In the genomic region with DNA sequence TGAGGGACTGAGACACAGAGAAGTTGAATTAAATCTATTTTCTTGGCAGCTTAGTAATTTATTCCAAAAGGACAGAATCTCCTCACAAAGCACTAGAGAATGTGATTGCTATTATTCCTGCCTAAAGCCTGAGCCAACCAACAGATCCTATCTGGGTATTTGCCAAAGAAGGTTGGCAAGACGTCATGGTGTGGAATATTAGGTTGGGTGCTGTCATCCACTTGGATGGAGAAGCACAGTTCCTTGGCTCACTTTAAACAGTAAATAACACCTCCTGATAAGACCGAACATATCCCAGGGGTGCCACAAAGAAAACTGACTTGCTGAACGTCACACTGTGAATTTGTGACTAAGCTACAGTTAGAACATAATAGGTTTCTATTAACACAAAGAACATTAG, we compare ENCODE assay signal across 26 mouse cellular contexts. TPM values are rescaled to one million over a fixed set of nuclear protein-coding genes. Genes with fewer than 3 reads are reported as not detected.
DNase-seq lines count a peak whose midpoint lies in the region; ATAC-seq and TF ChIP-seq lines count a peak whose summit lies in the region.
"Had no signal": no experiment of that assay in that cellular context is flagged by ENCODE, and none has a peak within 500 bp of the region (broad histone marks: within the 10 kb centered on the region; RNA-seq: fewer than 3 reads in every experiment).

No protein-coding gene starts in this region.

- peak; percentile 75 for ATAC-seq in forebrain, embryonic 14.5 days
- no peak for ATAC-seq in forebrain, embryonic 11.5 days (replicated peaks; ENCODE audit: low FRiP score)
- no peak for ATAC-seq in lung, embryonic 14.5 days (ENCODE audit: insufficient read depth)
- ATAC-seq in forebrain, embryonic 16.5 days: peak; percentile 73
- ATAC-seq: Patski had no signal

- no peaks in the 10 kb centered on the region for H3K36me3 ChIP-seq in forebrain, embryonic 14.5 days (ENCODE audit: control insufficient read depth, insufficient read depth, low read length)
- no peaks in the 10 kb centered on the region for H3K36me3 ChIP-seq in forebrain, embryonic 11.5 days (ENCODE audit: control insufficient read depth, insufficient read depth, low read length)
- H3K36me3 ChIP-seq in lung, embryonic 14.5 days (ENCODE audit: insufficient read depth): no peaks in the 10 kb centered on the region
- no peaks in the 10 kb centered on the region for H3K36me3 ChIP-seq in forebrain, embryonic 16.5 days (ENCODE audit: control insufficient read depth, insufficient read depth)
- H3K36me3 ChIP-seq: embryonic facial prominence, embryonic 12.5 days; G1E; hindbrain, embryonic 13.5 days; kidney, embryonic 15.5 days; limb, embryonic 12.5 days; lung, embryonic 15.5 days; midbrain, embryonic 12.5 days; neural tube, embryonic 15.5 days had no signal

- DNase-seq in forebrain, embryonic 14.5 days (ENCODE audit: low spot score): peak; percentile 77
- no peak for DNase-seq in forebrain, embryonic 11.5 days (ENCODE audit: low spot score)
- DNase-seq in lung, embryonic 14.5 days: peak; percentile 46
- no peak for DNase-seq in lung, adult 18-20 months
- DNase-seq in brain, adult 2 months (ENCODE audit: low read depth, low spot score): peak; percentile 40
- DNase-seq in spleen, postnatal 10 days (ENCODE audit: low spot score in 2 of 2): no peak
- DNase-seq: adrenal gland, adult 2 months; B cell, adult 2 months; gastrocnemius, postnatal 36 days; kidney, adult 11 months; kidney, postnatal 4 days; right cerebral cortex, postnatal 14 days; thymus, adult 18-20 months; thymus, postnatal 36 days had no signal

- H3K4me2 ChIP-seq in forebrain, embryonic 14.5 days (ENCODE audit: low read length): no peak overlapping the region
- no peak overlapping the region for H3K4me2 ChIP-seq in forebrain, embryonic 11.5 days (ENCODE audit: low read depth, low read length, severe bottlenecking)
- no peak overlapping the region for H3K4me2 ChIP-seq in lung, embryonic 14.5 days
- no peak overlapping the region for H3K4me2 ChIP-seq in forebrain, embryonic 16.5 days (ENCODE audit: low read length)
- H3K4me2 ChIP-seq: embryonic facial prominence, embryonic 12.5 days; hindbrain, embryonic 13.5 days; kidney, embryonic 15.5 days; limb, embryonic 12.5 days; liver, embryonic 11.5 days; lung, embryonic 15.5 days; midbrain, embryonic 12.5 days; neural tube, embryonic 15.5 days had no signal

- H3K4me3 ChIP-seq in forebrain, embryonic 14.5 days (ENCODE audit: low read depth, low read length): no peak overlapping the region
- no peak overlapping the region for H3K4me3 ChIP-seq in forebrain, embryonic 11.5 days (ENCODE audit: low read depth, low read length)
- H3K4me3 ChIP-seq in lung, embryonic 14.5 days (ENCODE audit: low read depth, low read length): no peak overlapping the region
- H3K4me3 ChIP-seq in forebrain, embryonic 16.5 days (replicated peaks; ENCODE audit: low read length): no peak overlapping the region
- H3K4me3 ChIP-seq: embryonic facial prominence, embryonic 12.5 days; hindbrain, embryonic 13.5 days; kidney, embryonic 15.5 days; limb, embryonic 12.5 days; lung, embryonic 15.5 days; midbrain, embryonic 12.5 days; neural tube, embryonic 15.5 days had no signal

- no peak overlapping the region for H3K9ac ChIP-seq in forebrain, embryonic 14.5 days (ENCODE audit: low read length)
- H3K9ac ChIP-seq in forebrain, embryonic 11.5 days (ENCODE audit: low read length): no peak overlapping the region
- H3K9ac ChIP-seq in lung, embryonic 14.5 days: no peak overlapping the region
- H3K9ac ChIP-seq in forebrain, embryonic 16.5 days (replicated peaks; ENCODE audit: low read depth, low read length): no peak overlapping the region
- H3K9ac ChIP-seq: embryonic facial prominence, embryonic 12.5 days; hindbrain, embryonic 13.5 days; kidney, embryonic 15.5 days; limb, embryonic 12.5 days; lung, embryonic 15.5 days; midbrain, embryonic 12.5 days; neural tube, embryonic 15.5 days had no signal

- no peaks in the 10 kb centered on the region for H3K27me3 ChIP-seq in forebrain, embryonic 14.5 days (replicated peaks; ENCODE audit: control insufficient read depth, insufficient read depth, low read length)
- no peaks in the 10 kb centered on the region for H3K27me3 ChIP-seq in forebrain, embryonic 11.5 days (ENCODE audit: control insufficient read depth, insufficient read depth, low read length)
- no peaks in the 10 kb centered on the region for H3K27me3 ChIP-seq in lung, embryonic 14.5 days (ENCODE audit: insufficient read depth, low read length)
- no peaks in the 10 kb centered on the region for H3K27me3 ChIP-seq in forebrain, embryonic 16.5 days (replicated peaks; ENCODE audit: control insufficient read depth, insufficient read depth, low read length)
- H3K27me3 ChIP-seq: embryonic facial prominence, embryonic 12.5 days; hindbrain, embryonic 13.5 days; kidney, embryonic 15.5 days; limb, embryonic 12.5 days; lung, embryonic 15.5 days; midbrain, embryonic 12.5 days; neural tube, embryonic 15.5 days had no signal

- peak overlapping the region; percentile 40 for H3K27ac ChIP-seq in forebrain, embryonic 14.5 days (ENCODE audit: low read depth, low read length)
- no peak overlapping the region for H3K27ac ChIP-seq in forebrain, embryonic 11.5 days (ENCODE audit: low read depth, low read length)
- no peak overlapping the region for H3K27ac ChIP-seq in lung, embryonic 14.5 days (ENCODE audit: low read depth)
- H3K27ac ChIP-seq in forebrain, embryonic 16.5 days (ENCODE audit: low read length): peak overlapping the region; percentile 42
- H3K27ac ChIP-seq: embryonic facial prominence, embryonic 12.5 days; hindbrain, embryonic 13.5 days; kidney, embryonic 15.5 days; limb, embryonic 12.5 days; lung, embryonic 15.5 days; midbrain, embryonic 12.5 days; neural tube, embryonic 15.5 days had no signal

- no peak for TF ChIP-seq CTCF in lung, embryonic 14.5 days (IDR thresholded peaks at IDR 0.05; ENCODE audit: low read depth)

- no peaks in the 10 kb centered on the region for H3K9me3 ChIP-seq in forebrain, embryonic 14.5 days (replicated peaks; ENCODE audit: control insufficient read depth, low read length)
- no peaks in the 10 kb centered on the region for H3K9me3 ChIP-seq in forebrain, embryonic 11.5 days (ENCODE audit: control insufficient read depth, low read length)
- H3K9me3 ChIP-seq in lung, embryonic 14.5 days (ENCODE audit: low read depth, low read length): no peaks in the 10 kb centered on the region
- no peaks in the 10 kb centered on the region for H3K9me3 ChIP-seq in forebrain, embryonic 16.5 days (ENCODE audit: control insufficient read depth, low read length)
- H3K9me3 ChIP-seq: embryonic facial prominence, embryonic 12.5 days; G1E; hindbrain, embryonic 13.5 days; kidney, embryonic 15.5 days; limb, embryonic 12.5 days; lung, embryonic 15.5 days; midbrain, embryonic 12.5 days; neural tube, embryonic 15.5 days had no signal

- 26% methylated on average over 3 of the region's 3 CpGs for WGBS in forebrain, embryonic 14.5 days
- WGBS in forebrain, embryonic 11.5 days: 82% methylated on average over 3 of the region's 3 CpGs
- 32% methylated on average over 3 of the region's 3 CpGs for WGBS in lung, embryonic 14.5 days
- WGBS in forebrain, embryonic 16.5 days: 20% methylated on average over 3 of the region's 3 CpGs

- 0 out of 2 replicates have a peak, but pooled peaks cover 5% of the 10 kb centered on the region for H3K4me1 ChIP-seq in forebrain, embryonic 14.5 days (ENCODE audit: control insufficient read depth, insufficient read depth, low read length)
- H3K4me1 ChIP-seq in forebrain, embryonic 11.5 days (replicated peaks; ENCODE audit: control insufficient read depth, insufficient read depth, low read length): no peaks in the 10 kb centered on the region
- no peaks in the 10 kb centered on the region for H3K4me1 ChIP-seq in lung, embryonic 14.5 days (ENCODE audit: insufficient read depth)
- peaks cover 25% of the 10 kb centered on the region for H3K4me1 ChIP-seq in forebrain, embryonic 16.5 days (replicated peaks; ENCODE audit: control insufficient read depth, insufficient read depth, low read length)
- H3K4me1 ChIP-seq: embryonic facial prominence, embryonic 12.5 days; hindbrain, embryonic 13.5 days; kidney, embryonic 15.5 days; limb, embryonic 12.5 days; lung, embryonic 15.5 days; midbrain, embryonic 12.5 days; neural tube, embryonic 15.5 days had no signal

RNA-seq across cellular contexts. Expression of a gene that starts 20.5 kb away (rescaled TPM):
- not detected in 2 replicates for polyA plus RNA-seq in forebrain, embryonic 14.5 days (2014; fragmentation: Nextera tagmentation; extraction: Ambion mirVana)
- polyA plus RNA-seq in forebrain, embryonic 11.5 days (2014; fragmentation: Nextera tagmentation; extraction: Ambion mirVana): not detected in 2 replicates
- 0.05 TPM in 1 of 2 replicates, not detected in the other for polyA plus RNA-seq in lung, embryonic 14.5 days (2014; fragmentation: Nextera tagmentation; extraction: Ambion mirVana)
- 0.05 and 0.06 TPM in 2 replicates for polyA plus RNA-seq in forebrain, embryonic 16.5 days (2015; fragmentation: Nextera tagmentation; extraction: Ambion mirVana)
- polyA plus RNA-seq: embryonic facial prominence, embryonic 12.5 days; G1E; heart, postnatal 0 days; hindbrain, embryonic 13.5 days; kidney, embryonic 15.5 days; limb, embryonic 12.5 days; liver, embryonic 11.5 days; lung, embryonic 15.5 days; neural tube, embryonic 15.5 days had no signal

Comparison
In these comparisons a context has a peak if more than half of its experiments do, and no peak if none do; other contexts are left out.
1. ATAC-seq: peak in forebrain, embryonic 14.5 days (single experiment) and forebrain, embryonic 16.5 days (single experiment); none in forebrain, embryonic 11.5 days (single experiment) and lung, embryonic 14.5 days (single experiment).
2. DNase-seq: peak in forebrain, embryonic 14.5 days (single experiment), lung, embryonic 14.5 days (single experiment) and brain, adult 2 months (single experiment); none in forebrain, embryonic 11.5 days (single experiment), lung, adult 18-20 months (0 of 2) and spleen, postnatal 10 days (0 of 2).
3. H3K27ac ChIP-seq: peak in forebrain, embryonic 14.5 days (single experiment) and forebrain, embryonic 16.5 days (single experiment); none in forebrain, embryonic 11.5 days (single experiment) and lung, embryonic 14.5 days (single experiment).